Mouse (Mus musculus): Measurements from ENCODE around the gene Lhfp.

DNA sequence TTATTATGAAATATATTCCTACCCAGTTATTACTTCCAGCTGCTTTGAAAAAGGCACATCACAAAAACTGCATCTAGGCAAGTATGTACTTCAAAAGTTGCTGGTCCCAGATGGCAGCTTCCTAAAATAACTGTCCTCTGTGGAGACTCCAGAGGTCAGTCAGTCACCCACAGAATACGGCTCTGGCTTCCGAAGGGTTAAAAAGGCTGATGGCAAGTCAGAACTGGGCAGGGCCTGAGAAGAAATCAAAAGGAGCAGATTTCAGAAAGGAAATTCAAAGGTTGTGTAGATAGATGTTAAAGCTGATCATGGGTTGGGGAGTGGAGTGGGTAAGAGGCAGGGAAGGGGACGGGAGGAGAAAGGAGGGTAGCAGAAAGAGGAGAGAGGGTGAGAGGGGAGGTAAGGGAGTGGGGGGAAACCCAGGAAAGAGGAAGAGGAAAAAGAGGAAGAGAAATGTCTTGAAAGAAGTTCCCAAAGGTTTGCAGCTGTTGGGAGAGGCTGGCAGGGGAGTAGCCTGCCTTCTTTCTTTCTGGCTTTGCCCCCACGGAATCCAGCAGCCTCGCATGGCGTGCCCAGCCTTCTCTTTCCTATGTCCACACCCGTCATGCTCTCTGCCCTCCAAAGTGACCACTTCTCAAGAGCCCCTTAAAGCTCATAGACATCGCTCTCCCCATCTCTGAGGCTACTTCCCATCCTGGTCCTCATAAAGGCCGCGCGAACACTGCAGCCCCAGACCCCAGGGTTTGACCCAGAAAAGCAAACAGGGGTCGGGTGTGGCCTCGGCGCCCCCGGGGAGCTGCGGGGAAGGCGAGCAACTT, 526 bp upstream of the Lhfp start:
- TF ChIP-seq POLR2A (IDR thresholded peaks at IDR 0.05; ENCODE audit: borderline replicate concordance, insufficient read depth, low read length) (no peak), CTCF (IDR thresholded peaks at IDR 0.05; ENCODE audit: borderline replicate concordance, insufficient read depth, low read depth, low read length) (no peak)
